Mouse (Mus musculus) intestine, postnatal 0 days (tissue): ENCODE data around the gene Extl1. TPM values are rescaled to one million over a fixed set of nuclear protein-coding genes. Genes with fewer than 3 reads are reported as not detected.
A peak's percentile ranks its signal among the peaks of the same experiment; 100 is the strongest.

Experiments
- ATAC-seq: fragments of 200-750 bp; cut with Nextera tagmentation; 2 replicates; pipeline ENCODE4 v1.8.0; 2017; ENCODE audit warnings: mild to moderate bottlenecking, moderate TSS enrichment, moderate library complexity
- H3K27ac ChIP-seq: fragments of 300-500 bp; sonication (generic); 2 replicates; pipeline ENCODE4 v1.5.1; 2014; ENCODE audit warnings: mild to moderate bottlenecking, low read depth, low read length, moderate library complexity
- H3K27me3 ChIP-seq: fragments of 300-500 bp; sonication (generic); replicated peaks from 2 replicates; pipeline ENCODE4 v1.6.1; 2014; ENCODE audit warnings: low read length, mixed read lengths; ENCODE audit not compliant: control insufficient read depth, insufficient read depth
- H3K36me3 ChIP-seq: fragments of 300-500 bp; sonication (generic); 2 replicates; pipeline ENCODE4 v1.6.1; 2014; ENCODE audit warnings: mild to moderate bottlenecking, moderate library complexity; ENCODE audit not compliant: control insufficient read depth, insufficient read depth
- H3K4me1 ChIP-seq: fragments of 300-500 bp; sonication (generic); replicated peaks from 2 replicates; pipeline ENCODE4 v1.6.1; 2014; ENCODE audit warnings: antibody characterized with exemption, low read length, mixed read lengths; ENCODE audit not compliant: control insufficient read depth, insufficient read depth
- H3K4me2 ChIP-seq: fragments of 300-500 bp; sonication (generic); replicated peaks from 2 replicates; pipeline ENCODE4 v1.6.1; 2014; ENCODE audit warnings: low read depth, mild to moderate bottlenecking, moderate library complexity
- H3K4me3 ChIP-seq: fragments of 300-500 bp; sonication (generic); 2 replicates; pipeline ENCODE4 v1.5.1; 2014; ENCODE audit warnings: low read depth, low read length
- H3K9ac ChIP-seq: fragments of 300-500 bp; sonication (generic); 2 replicates; pipeline ENCODE4 v1.6.1; 2014; ENCODE audit warnings: mild to moderate bottlenecking, low read depth, low read length
- H3K9me3 ChIP-seq: fragments of 300-500 bp; sonication (generic); 2 replicates; pipeline ENCODE4 v1.6.1; 2016; ENCODE audit warnings: mixed run types; ENCODE audit not compliant: control insufficient read depth
- CTCF ChIP-seq: sonication (generic); IDR thresholded peaks from 2 replicates; pipeline ENCODE4 v1.5.1; 2016; ENCODE audit warnings: low read depth, mild to moderate bottlenecking, control low read depth, antibody characterized with exemption, moderate library complexity
- WGBS: fragments of 180-500 bp; shearing (Covaris S2); extraction: QIAGEN DNeasy Blood & Tissue Kit; methylation state at CpG from one replicate; pipeline ENCODE4 v1.1.7; 2014; 5-methylcytosine and 5-hydroxymethylcytosine counted together
- polyA plus RNA-seq: library from polyadenylated mRNA; unstranded; fragments of >200 nt; fragmentation: Nextera tagmentation; extraction: Ambion mirVana; gene quantifications from 2 replicates; pipeline ENCODE4 v1.2.1, GENCODE M21; 2015

The Extl1 gene
- polyA plus RNA-seq, 1 experiment from 2014 or later = 1.2 TPM

DNA sequence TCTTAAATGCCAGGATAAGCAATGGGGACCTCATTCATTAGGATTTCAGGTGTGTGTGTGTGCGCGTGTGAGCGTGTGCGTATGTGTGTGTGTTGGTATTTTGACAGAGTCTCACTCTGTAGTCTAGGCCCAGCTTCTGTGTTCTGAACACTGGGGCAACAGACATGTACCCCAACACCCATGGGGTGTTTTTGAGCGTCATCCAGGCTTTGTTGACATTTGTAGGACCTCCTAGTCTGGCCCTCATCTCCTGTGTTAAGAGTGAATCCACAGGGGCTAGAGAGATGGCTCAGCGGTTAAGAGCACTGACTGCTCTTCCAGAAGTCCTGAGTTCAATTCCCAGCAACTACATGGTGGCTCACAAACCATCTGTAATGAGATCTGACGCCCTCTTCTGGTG, 11.5 kb upstream of the Extl1 start:
- H3K9me3 ChIP-seq = no peaks in the 10 kb centered on the region
- H3K27ac ChIP-seq = no peak overlapping the region
- TF ChIP-seq CTCF = no peak
- H3K4me1 ChIP-seq = no peaks in the 10 kb centered on the region; the same call in 1 of the 2 replicates
- H3K27me3 ChIP-seq = no peaks in the 10 kb centered on the region
- H3K9ac ChIP-seq = no peak overlapping the region
- H3K4me3 ChIP-seq = no peak overlapping the region
- H3K4me2 ChIP-seq = no peak overlapping the region
- 91% methylated on average over 7 of the region's 7 CpGs for WGBS
- no peaks in the 10 kb centered on the region for H3K36me3 ChIP-seq
- ATAC-seq = no peak

DNA sequence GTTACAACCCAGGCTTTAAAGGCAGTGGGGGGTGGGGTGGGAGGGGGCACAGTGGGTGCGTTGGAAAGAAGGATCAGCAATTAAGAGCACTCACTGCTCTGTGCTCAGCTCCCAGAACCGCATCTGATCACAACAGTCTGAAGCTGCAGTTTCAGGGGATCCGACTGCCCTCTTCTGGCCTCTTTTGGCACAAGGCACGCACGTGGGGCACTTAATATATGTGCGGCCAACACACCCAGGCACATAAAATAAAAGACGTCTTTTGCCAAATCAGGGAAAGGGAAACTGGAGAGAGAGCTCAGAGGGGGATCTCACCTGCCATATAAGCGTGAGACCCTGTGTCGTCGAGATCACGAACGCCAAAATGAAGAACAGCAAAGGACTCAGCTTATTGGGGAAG, 9.4 kb upstream of the Extl1 start:
- Histone ChIP-seq H3K4me1 (no peaks in the 10 kb centered on the region; the same call in 1 of the 2 replicates), H3K4me3 (no peak overlapping the region), H3K27ac (no peak overlapping the region), H3K9me3 (no peaks in the 10 kb centered on the region), H3K4me2 (no peak overlapping the region), H3K9ac (no peak overlapping the region), H3K27me3 (no peaks in the 10 kb centered on the region), H3K36me3 (no peaks in the 10 kb centered on the region)
- no peak for ATAC-seq
- WGBS = 30% methylated on average over 12 of the region's 12 CpGs
- TF ChIP-seq CTCF = peak; percentile 58

DNA sequence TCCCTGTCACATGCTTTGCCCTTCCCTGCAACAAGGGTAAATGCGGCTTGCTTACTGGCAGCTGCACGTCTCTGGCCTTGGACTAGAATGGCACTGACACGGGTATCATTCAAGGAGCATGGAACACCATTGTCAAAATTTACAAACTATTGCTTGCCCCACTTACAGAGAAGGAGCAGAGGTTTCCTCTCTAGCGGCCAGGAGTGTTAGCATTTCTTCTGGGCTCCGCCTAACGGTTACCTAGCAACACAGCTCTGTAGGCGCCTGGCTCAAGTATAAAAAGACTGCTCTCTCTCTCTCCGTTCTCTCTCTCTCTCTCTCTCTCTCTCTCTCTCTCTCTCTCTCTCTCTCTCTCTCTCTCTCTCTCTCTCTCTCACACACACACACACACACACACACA, 8.9 kb upstream of the Extl1 start:
- Histone ChIP-seq H3K9ac (no peak overlapping the region), H3K36me3 (no peaks in the 10 kb centered on the region), H3K9me3 (no peaks in the 10 kb centered on the region), H3K27me3 (no peaks in the 10 kb centered on the region), H3K4me3 (no peak overlapping the region), H3K27ac (no peak overlapping the region), H3K4me1 (no peaks in the 10 kb centered on the region; the same call in 1 of the 2 replicates), H3K4me2 (no peak overlapping the region)
- ATAC-seq = no peak
- WGBS = 13% methylated on average over 8 of the region's 8 CpGs
- no peak for TF ChIP-seq CTCF

DNA sequence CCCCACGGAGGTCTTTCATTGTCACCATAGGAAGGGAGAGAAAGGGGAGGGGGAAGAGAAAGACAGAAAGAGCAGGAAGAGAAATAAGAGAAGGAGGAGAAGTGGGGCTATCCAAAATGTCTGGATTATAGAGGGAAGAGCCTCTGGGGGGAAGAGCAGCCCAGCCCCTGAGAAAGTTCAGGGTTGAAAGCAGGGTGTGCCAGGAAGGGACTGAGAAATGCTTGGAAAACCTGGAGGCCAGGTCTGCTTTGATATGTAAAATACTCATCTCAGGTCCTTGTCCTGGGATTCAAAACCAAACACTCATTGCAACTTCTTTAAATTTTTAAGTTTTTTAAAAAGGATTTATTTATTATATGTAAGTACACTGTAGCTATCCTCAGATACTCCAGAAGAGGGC, 8.0 kb upstream of the Extl1 start:
- no peak overlapping the region for H3K9ac ChIP-seq
- no peak overlapping the region for H3K27ac ChIP-seq
- ATAC-seq = no peak
- no peaks in the 10 kb centered on the region for H3K36me3 ChIP-seq
- 80% methylated on average over 1 of the region's 1 CpGs for WGBS
- H3K4me1 ChIP-seq = no peaks in the 10 kb centered on the region
- no peak overlapping the region for H3K4me2 ChIP-seq
- H3K9me3 ChIP-seq = no peaks in the 10 kb centered on the region
- TF ChIP-seq CTCF = no peak
- H3K27me3 ChIP-seq = no peaks in the 10 kb centered on the region
- H3K4me3 ChIP-seq = no peak overlapping the region

DNA sequence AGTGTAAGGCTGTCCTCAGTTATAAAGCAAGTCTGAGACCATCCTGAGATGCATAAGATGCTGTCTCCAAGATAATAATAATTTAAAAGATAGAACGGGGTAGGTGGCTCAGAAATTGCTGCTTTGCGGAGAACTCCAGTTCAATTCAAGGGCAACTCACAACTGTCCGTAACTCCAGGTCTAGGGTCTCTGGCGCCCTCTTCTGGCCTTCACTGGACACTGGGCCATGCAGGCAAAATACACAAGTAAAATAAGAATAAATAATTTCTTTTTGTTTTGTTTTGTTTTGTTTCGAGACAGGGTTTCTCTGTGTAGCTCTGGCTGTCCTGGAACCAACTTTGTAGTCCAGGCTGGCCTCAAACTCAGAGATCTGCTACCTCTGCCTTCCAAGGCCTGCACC, 4.7 kb upstream of the Extl1 start:
- Histone ChIP-seq H3K27ac (no peak overlapping the region), H3K36me3 (no peaks in the 10 kb centered on the region), H3K27me3 (no peaks in the 10 kb centered on the region), H3K9ac (no peak overlapping the region), H3K4me1 (no peaks in the 10 kb centered on the region), H3K9me3 (no peaks in the 10 kb centered on the region), H3K4me3 (no peak overlapping the region), H3K4me2 (no peak overlapping the region)
- 17% methylated on average over 5 of the region's 5 CpGs for WGBS
- 0 out of 2 replicates have a peak, but pooled peaks have one; percentile 29 for ATAC-seq
- peak; percentile 88 for TF ChIP-seq CTCF

DNA sequence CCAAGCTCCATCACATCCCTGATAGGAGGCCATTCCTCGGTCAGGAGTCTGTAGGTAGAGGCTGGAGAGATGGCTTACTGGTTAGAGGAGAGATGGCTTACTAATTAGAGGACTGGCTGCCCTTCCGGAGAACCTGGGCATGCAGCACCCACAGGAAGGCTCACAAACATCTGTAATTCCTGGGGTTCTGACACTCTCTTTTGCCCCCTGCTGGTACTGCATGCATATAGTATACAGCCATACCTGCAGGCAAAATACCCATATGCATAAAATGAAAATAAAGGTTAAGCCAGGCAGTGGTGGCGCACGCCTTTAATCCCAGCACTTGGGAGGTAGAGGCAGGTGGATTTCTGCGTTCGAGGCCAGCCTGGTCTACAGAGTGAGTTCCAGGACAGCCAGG, 3.6 kb upstream of the Extl1 start:
- H3K4me1 ChIP-seq = no peaks in the 10 kb centered on the region
- no peak overlapping the region for H3K9ac ChIP-seq
- TF ChIP-seq CTCF = peak; percentile 66
- no peaks in the 10 kb centered on the region for H3K36me3 ChIP-seq
- H3K27ac ChIP-seq = no peak overlapping the region
- H3K4me2 ChIP-seq = no peak overlapping the region
- H3K4me3 ChIP-seq = no peak overlapping the region
- H3K9me3 ChIP-seq = no peaks in the 10 kb centered on the region
- no peaks in the 10 kb centered on the region for H3K27me3 ChIP-seq
- no peak for ATAC-seq
- WGBS = 69% methylated on average over 6 of the region's 6 CpGs

DNA sequence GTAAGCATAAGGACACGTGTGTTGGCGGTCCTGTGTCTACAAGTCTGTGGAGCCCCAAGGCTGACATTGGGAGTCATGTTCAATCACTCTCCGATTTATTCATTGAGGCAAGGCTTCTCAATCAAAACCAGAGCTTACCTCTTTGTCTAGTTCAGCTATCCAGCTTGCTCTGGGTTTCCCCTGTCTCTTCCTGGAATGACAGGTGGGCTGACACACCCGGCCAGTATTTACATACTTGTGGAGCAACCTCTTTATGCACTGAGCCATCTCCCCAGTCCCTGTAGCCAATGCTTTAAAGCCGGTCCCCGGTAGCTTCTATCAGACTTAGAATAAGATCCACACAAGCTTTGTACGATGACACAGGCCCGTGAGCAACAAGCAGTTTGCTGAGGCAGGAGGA, 4.1 kb downstream of the Extl1 start:
- no peak for TF ChIP-seq CTCF
- H3K27ac ChIP-seq = no peak overlapping the region
- H3K4me1 ChIP-seq = no peaks in the 10 kb centered on the region
- no peak for ATAC-seq
- H3K27me3 ChIP-seq = no peaks in the 10 kb centered on the region
- H3K4me3 ChIP-seq = no peak overlapping the region
- no peaks in the 10 kb centered on the region for H3K36me3 ChIP-seq
- H3K9me3 ChIP-seq = no peaks in the 10 kb centered on the region
- 62% methylated on average over 8 of the region's 8 CpGs for WGBS
- H3K4me2 ChIP-seq = no peak overlapping the region
- H3K9ac ChIP-seq = no peak overlapping the region
